Mouse (Mus musculus) kidney, embryonic 14.5 days (tissue): ENCODE results near the gene Grb2. TPM values are rescaled to one million over a fixed set of nuclear protein-coding genes. Genes with fewer than 3 reads are reported as not detected.

Source experiments
- ATAC-seq: fragments of 200-750 bp; cut with Nextera tagmentation; 2 replicates; pipeline ENCODE4 v1.8.0; 2017; ENCODE audit warnings: moderate number of reproducible peaks, mild to moderate bottlenecking, moderate TSS enrichment, moderate library complexity; ENCODE audit not compliant: low FRiP score, low TSS enrichment
- H3K27ac ChIP-seq: fragments of 300-500 bp; sonication (generic); 2 replicates; pipeline ENCODE4 v1.5.1; 2014; ENCODE audit warnings: low read depth, mild to moderate bottlenecking, low read length, moderate library complexity, mixed read lengths
- H3K27me3 ChIP-seq: fragments of 300-500 bp; sonication (generic); 2 replicates; pipeline ENCODE4 v1.6.1; 2014; ENCODE audit warnings: mild to moderate bottlenecking, low read length; ENCODE audit not compliant: control insufficient read depth, insufficient read depth
- H3K36me3 ChIP-seq: fragments of 300-500 bp; sonication (generic); 2 replicates; pipeline ENCODE4 v1.6.1; 2014; ENCODE audit warnings: low read length, mixed read lengths; ENCODE audit not compliant: control insufficient read depth, insufficient read depth
- H3K4me1 ChIP-seq: fragments of 300-500 bp; sonication (generic); 2 replicates; pipeline ENCODE4 v1.6.1; 2014; ENCODE audit warnings: low read length, mixed read lengths; ENCODE audit not compliant: control insufficient read depth, insufficient read depth
- H3K4me2 ChIP-seq: fragments of 300-500 bp; sonication (generic); replicated peaks from 2 replicates; pipeline ENCODE4 v1.6.1; 2014; ENCODE audit warnings: low read depth, mild to moderate bottlenecking, low read length
- H3K4me3 ChIP-seq: fragments of 300-500 bp; sonication (generic); 2 replicates; pipeline ENCODE4 v1.5.1; 2014; ENCODE audit warnings: mild to moderate bottlenecking, low read length
- H3K9ac ChIP-seq: fragments of 300-500 bp; sonication (generic); 2 replicates; pipeline ENCODE4 v1.6.1; 2014; ENCODE audit warnings: low read depth, mild to moderate bottlenecking, low read length, moderate library complexity
- H3K9me3 ChIP-seq: fragments of 300-500 bp; sonication (generic); 2 replicates; pipeline ENCODE4 v1.6.1; 2016; ENCODE audit warnings: low read length; ENCODE audit not compliant: control insufficient read depth
- WGBS: fragments of 180-500 bp; shearing (Covaris S2); extraction: QIAGEN DNeasy Blood & Tissue Kit; methylation state at CpG from one replicate; pipeline ENCODE4 v1.1.7; 2014; 5-methylcytosine and 5-hydroxymethylcytosine counted together
- polyA plus RNA-seq: library from polyadenylated mRNA; unstranded; fragments of >200 nt; fragmentation: Nextera tagmentation; extraction: Ambion mirVana; gene quantifications from 2 replicates; pipeline ENCODE4 v1.2.1, GENCODE M21; 2014

The Grb2 gene
- polyA plus RNA-seq, 1 experiment from 2014 or later, result 47.7 TPM

GRCm38 (mm10) chr11:115707313-115708208 is 836 bp downstream of the Grb2 start:
- under 1% methylated on average over 41 of the region's 44 CpGs for WGBS
- peak overlapping the region; percentile 89 for H3K27ac ChIP-seq
- H3K4me2 ChIP-seq, result peak overlapping the region; percentile 75
- H3K36me3 ChIP-seq, result no peaks in the 10 kb centered on the region
- peak overlapping the region; percentile 98 for H3K4me3 ChIP-seq
- peak overlapping the region; percentile 91 for H3K9ac ChIP-seq
- peaks cover 11% of the 10 kb centered on the region; the same call in 1 of the 2 replicates for H3K4me1 ChIP-seq
- H3K27me3 ChIP-seq, result no peaks in the 10 kb centered on the region
- H3K9me3 ChIP-seq, result no peaks in the 10 kb centered on the region
- peak; percentile 53 for ATAC-seq

- no peak for ATAC-seq
- peaks cover 11% of the 10 kb centered on the region; the same call in 1 of the 2 replicates for H3K4me1 ChIP-seq
- 92% methylated on average over 10 of the region's 10 CpGs for WGBS
- peak overlapping the region; percentile 98 for H3K4me3 ChIP-seq
- peak overlapping the region; percentile 75 for H3K4me2 ChIP-seq
- no peaks in the 10 kb centered on the region for H3K9me3 ChIP-seq
- no peaks in the 10 kb centered on the region for H3K27me3 ChIP-seq
- H3K27ac ChIP-seq, result no peak overlapping the region
- no peak overlapping the region for H3K9ac ChIP-seq
- no peaks in the 10 kb centered on the region for H3K36me3 ChIP-seq
Measured at GRCm38 (mm10) chr11:115706584-115706983, 1.8 kb downstream of the Grb2 start.

GRCm38 (mm10) chr11:115705561-115705960 is 2.8 kb downstream of the Grb2 start:
- 92% methylated on average over 2 of the region's 2 CpGs for WGBS
- Histone ChIP-seq H3K27ac (no peak overlapping the region), H3K4me1 (peaks cover 11% of the 10 kb centered on the region; the same call in 1 of the 2 replicates), H3K36me3 (no peaks in the 10 kb centered on the region), H3K4me3 (no peak overlapping the region), H3K9me3 (no peaks in the 10 kb centered on the region), H3K9ac (no peak overlapping the region), H3K4me2 (no peak overlapping the region), H3K27me3 (no peaks in the 10 kb centered on the region)
- no peak for ATAC-seq

GRCm38 (mm10) chr11:115704648-115705047 is 3.7 kb downstream of the Grb2 start:
- 94% methylated on average over 10 of the region's 10 CpGs for WGBS
- H3K4me3 ChIP-seq, result no peak overlapping the region

GRCm38 (mm10) chr11:115703466-115703865 is 4.9 kb downstream of the Grb2 start:
- Histone ChIP-seq H3K4me3 (no peak overlapping the region), H3K27me3 (no peaks in the 10 kb centered on the region), H3K27ac (no peak overlapping the region), H3K4me1 (peaks cover 27% of the 10 kb centered on the region), H3K4me2 (no peak overlapping the region), H3K36me3 (no peaks in the 10 kb centered on the region), H3K9ac (no peak overlapping the region), H3K9me3 (no peaks in the 10 kb centered on the region)
- ATAC-seq, result no peak
- 88% methylated on average over 2 of the region's 2 CpGs for WGBS

More at GRCm38 (mm10) chr11:115704648-115705047, 3.7 kb downstream of the Grb2 start:
- Histone ChIP-seq H3K4me2 (no peak overlapping the region), H3K36me3 (no peaks in the 10 kb centered on the region), H3K4me1 (peaks cover 18% of the 10 kb centered on the region), H3K9ac (no peak overlapping the region), H3K27me3 (no peaks in the 10 kb centered on the region), H3K27ac (no peak overlapping the region), H3K9me3 (no peaks in the 10 kb centered on the region)
- no peak for ATAC-seq

- Histone ChIP-seq H3K4me2 (peak overlapping the region; percentile 84), H3K4me3 (peak overlapping the region; percentile 66), H3K9me3 (no peaks in the 10 kb centered on the region), H3K4me1 (peaks cover 20% of the 10 kb centered on the region), H3K27ac (peak overlapping the region; percentile 67; the same call in 1 of the 2 replicates), H3K9ac (peak overlapping the region; percentile 65), H3K27me3 (no peaks in the 10 kb centered on the region), H3K36me3 (peaks cover 9% of the 10 kb centered on the region; the same call in 1 of the 2 replicates)
- ATAC-seq, result peak; percentile 95
- 4% methylated on average over 17 of the region's 17 CpGs for WGBS
Measured at GRCm38 (mm10) chr11:115698986-115699728, 9.2 kb downstream of the Grb2 start.

GRCm38 (mm10) chr11:115697722-115698121 is 10.7 kb downstream of the Grb2 start:
- Histone ChIP-seq H3K4me2 (no peak overlapping the region), H3K9ac (no peak overlapping the region), H3K4me1 (peaks cover 20% of the 10 kb centered on the region), H3K27me3 (no peaks in the 10 kb centered on the region), H3K36me3 (peaks cover 9% of the 10 kb centered on the region; the same call in 1 of the 2 replicates), H3K4me3 (no peak overlapping the region), H3K27ac (no peak overlapping the region), H3K9me3 (no peaks in the 10 kb centered on the region)
- 76% methylated on average over 3 of the region's 3 CpGs for WGBS
- ATAC-seq, result no peak

GRCm38 (mm10) chr11:115697091-115697490 is 11.3 kb downstream of the Grb2 start:
- ATAC-seq, result no peak
- Histone ChIP-seq H3K27ac (no peak overlapping the region), H3K4me2 (no peak overlapping the region), H3K4me3 (no peak overlapping the region), H3K27me3 (no peaks in the 10 kb centered on the region), H3K36me3 (peaks cover 9% of the 10 kb centered on the region; the same call in 1 of the 2 replicates), H3K9ac (no peak overlapping the region), H3K4me1 (peaks cover 20% of the 10 kb centered on the region), H3K9me3 (no peaks in the 10 kb centered on the region)
- WGBS, result 86% methylated on average over 2 of the region's 2 CpGs
